Mouse (Mus musculus): ENCODE measurements around the gene Adam19.

Adam19 gene

DNA sequence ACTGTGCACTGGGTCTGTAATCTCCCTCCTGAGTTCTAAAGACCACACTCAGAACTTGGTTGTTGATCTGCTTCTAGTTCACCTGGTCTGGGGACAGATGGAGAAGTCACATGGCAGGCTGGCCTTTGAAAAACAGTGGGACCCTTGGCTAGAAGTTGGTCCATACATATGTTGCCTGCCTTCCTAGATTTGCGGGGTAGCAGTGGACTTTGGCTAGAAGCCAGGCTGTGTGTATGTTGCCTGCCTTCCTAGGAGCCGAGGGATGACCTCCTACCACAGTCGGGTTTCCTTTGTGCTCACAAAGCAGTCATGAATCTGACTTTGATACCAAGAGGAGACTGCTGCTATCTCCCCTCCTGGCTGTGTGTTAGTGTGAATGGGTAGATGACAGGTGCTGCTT lies 41.3 kb downstream of the Adam19 start:
- DNase-seq (ENCODE audit: low read depth, low spot score): no peak

DNA sequence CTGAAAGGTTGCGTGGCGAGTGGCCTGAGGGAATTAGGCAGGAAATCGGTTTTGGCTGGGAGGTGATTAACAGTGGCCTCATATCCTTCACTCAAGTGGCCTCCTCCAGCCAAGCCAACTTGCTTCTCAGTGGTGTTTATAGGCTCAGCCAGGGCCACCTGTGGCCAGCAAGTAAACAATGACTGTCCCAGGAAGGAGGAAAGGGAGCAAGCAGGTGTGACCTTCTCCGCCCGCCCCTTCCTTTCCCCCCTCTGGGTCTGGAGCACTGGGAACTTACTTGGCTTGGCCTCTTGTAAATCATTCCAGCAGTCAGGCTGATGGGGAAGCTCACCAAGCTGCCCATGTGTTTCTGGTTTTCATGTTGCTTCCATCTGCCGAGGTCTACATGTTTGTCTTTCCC lies 46.3 kb downstream of the Adam19 start:
- no peak for DNase-seq (ENCODE audit: low read depth, low spot score)

DNA sequence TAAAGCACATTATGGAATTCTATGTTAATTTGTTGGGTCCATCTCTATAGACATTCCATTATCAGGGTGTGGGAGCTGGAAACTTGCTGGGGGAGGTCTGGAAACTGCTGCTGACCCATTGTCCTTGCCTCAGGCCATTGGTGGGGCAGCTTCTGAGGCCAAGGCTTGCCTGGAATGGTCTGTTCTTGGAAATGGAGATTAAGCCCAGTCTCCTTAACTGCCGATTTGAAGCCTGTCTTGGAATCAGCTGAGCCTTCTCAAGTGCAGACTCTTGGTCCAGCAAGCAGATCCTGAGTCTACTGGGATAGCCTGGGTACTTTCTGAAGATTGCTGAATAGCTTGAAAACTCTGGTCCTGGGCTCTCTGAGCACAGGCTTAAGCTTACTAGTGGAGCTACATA lies 51.3 kb downstream of the Adam19 start:
- peak; percentile 93 for DNase-seq (ENCODE audit: low read depth, low spot score)

DNA sequence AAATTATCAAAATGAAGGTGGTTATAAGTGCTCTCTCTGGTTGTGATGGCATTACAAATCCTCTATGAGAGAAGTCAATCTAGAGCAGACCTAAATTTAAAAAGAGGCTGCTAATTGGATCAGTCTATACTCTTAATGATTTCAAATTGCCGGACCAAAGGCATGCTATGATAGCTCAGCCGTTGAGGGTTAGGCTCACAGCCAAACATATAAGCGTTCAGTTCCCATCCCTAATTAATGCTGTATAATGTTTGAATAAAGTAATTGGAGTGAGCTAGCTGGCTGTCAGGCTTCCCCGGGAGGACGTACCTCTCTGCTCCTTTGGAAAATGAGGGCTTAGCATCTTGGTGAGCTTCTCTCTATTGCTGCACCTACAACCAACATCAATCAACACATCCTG lies 53.4 kb downstream of the Adam19 start:
- DNase-seq (ENCODE audit: low read depth, low spot score): no peak

- no peak for DNase-seq (ENCODE audit: low read depth, low spot score)
Observed at GRCm38 (mm10) chr11:46110156-46110944, 54.6 kb downstream of the Adam19 start.

- no peak for DNase-seq (ENCODE audit: low read depth, low spot score)
Observed at GRCm38 (mm10) chr11:46110945-46111287, 55.1 kb downstream of the Adam19 start.

- no peak for DNase-seq (ENCODE audit: low read depth, low spot score)
Observed at GRCm38 (mm10) chr11:46113211-46113610, 57.4 kb downstream of the Adam19 start.

- DNase-seq (ENCODE audit: low read depth, low spot score): no peak
Observed at GRCm38 (mm10) chr11:46114221-46114620, 58.4 kb downstream of the Adam19 start.

DNA sequence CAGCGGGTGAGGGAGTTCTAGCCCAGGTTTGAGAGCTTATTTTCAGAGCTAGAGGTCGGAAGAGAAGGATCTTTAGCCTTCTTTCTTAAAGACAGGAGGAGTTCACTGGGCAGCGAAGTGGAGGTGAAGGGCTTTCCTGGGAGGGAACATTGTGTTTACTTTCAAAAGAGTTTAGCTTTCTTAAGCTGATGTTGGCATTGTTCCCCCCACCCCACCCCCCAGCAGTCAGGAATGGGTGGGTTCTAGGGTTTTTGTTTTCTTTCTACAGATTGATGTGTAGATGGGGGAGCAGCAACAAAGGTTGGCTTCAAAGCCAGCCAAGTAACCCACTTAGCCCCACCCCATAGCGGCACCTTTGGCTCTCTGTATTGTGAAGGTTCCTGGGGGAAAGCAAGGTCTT lies 59.2 kb downstream of the Adam19 start:
- DNase-seq (ENCODE audit: low read depth, low spot score): peak; percentile 96

DNA sequence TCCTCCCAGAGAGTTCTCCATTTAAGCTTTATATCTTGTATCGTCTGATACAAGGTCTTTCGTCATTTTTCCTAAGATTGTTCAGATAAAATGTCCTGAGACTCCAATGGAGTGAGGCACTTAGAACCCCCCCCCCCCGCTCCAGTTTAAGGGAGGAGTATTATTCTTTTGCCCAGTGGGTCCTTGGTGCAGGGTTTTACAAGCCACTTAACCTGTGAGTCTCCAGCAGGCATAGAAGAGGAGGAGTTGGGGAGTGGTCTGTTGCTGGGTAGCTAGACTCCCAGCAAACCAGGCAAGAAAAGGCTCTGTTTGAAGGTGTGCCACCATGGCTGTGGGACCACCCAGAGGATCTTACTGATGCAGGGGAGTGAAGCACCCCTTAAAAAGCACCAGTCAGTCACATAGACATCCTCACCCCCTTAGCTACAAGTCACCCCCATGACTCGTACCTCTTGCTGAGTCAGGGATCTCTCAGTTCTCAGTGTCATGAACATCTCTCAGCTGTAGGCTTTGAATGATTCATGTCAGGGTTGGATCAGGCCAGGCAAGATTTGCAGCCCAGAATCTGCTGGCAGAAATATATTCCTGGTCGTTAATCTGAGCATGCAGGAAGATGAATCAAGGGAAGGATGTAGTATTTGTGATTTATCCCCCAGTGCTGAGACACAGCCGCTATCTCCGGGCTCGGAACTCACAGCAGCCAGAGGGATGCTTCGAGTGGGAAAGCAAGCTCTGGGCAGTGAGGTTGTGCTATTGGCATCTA lies 59.8 kb downstream of the Adam19 start:
- DNase-seq (ENCODE audit: low read depth, low spot score): peak; percentile 82

DNA sequence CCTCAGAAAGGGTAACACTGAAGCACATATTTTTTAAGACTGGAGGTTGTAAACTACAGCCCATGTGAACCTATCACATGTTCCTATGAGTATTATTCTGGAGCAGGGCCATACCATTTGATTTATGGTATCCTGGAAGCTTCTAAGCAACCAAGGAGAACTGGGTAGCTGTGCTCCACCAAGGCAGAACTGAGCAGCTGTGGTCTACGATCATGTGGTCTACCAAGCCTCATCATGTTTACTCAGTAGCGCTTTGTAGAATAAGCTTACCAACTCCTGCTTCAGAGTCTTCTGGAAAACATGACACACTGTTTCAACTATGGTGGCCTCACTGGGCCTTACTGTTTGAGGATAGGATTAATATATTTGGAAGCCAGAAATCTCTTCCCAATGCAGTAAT lies 60.7 kb downstream of the Adam19 start:
- DNase-seq (ENCODE audit: low read depth, low spot score): no peak

- peak; percentile 73 for DNase-seq (ENCODE audit: low read depth, low spot score)
Observed at GRCm38 (mm10) chr11:46119624-46120023, 63.8 kb downstream of the Adam19 start.

- DNase-seq (ENCODE audit: low read depth, low spot score): no peak
Observed at GRCm38 (mm10) chr11:46120084-46120483, 64.3 kb downstream of the Adam19 start.

DNA sequence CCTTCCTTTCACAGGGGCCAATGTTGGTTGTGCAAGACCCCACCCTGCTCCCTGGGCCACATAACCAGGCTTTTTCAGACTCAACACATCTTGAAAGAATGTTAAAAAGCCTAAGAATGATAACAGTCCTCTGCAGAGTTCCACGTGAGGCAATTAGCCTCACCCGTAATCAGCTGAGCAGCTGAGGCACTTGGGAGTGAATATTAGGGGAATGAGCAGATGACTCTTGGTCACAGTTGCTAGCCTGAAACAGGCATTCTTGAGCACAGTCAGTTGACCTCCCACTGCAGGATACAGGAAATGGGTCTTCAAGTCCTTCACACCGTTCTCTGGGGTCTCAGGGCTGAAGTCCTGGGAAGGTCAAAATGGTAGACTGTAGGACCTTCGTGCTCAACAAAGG lies 65.9 kb downstream of the Adam19 start:
- peak; percentile 80 for DNase-seq (ENCODE audit: low read depth, low spot score)

GRCm38 (mm10) chr11:46122875-46123274 lies 67.1 kb downstream of the Adam19 start:
- DNase-seq (ENCODE audit: low read depth, low spot score): no peak

- no peak for DNase-seq (ENCODE audit: low read depth, low spot score)
Observed at GRCm38 (mm10) chr11:46123328-46123866, 67.6 kb downstream of the Adam19 start.

GRCm38 (mm10) chr11:46125093-46125834 lies 69.5 kb downstream of the Adam19 start:
- peak; percentile 80 for DNase-seq (ENCODE audit: low read depth, low spot score)

DNA sequence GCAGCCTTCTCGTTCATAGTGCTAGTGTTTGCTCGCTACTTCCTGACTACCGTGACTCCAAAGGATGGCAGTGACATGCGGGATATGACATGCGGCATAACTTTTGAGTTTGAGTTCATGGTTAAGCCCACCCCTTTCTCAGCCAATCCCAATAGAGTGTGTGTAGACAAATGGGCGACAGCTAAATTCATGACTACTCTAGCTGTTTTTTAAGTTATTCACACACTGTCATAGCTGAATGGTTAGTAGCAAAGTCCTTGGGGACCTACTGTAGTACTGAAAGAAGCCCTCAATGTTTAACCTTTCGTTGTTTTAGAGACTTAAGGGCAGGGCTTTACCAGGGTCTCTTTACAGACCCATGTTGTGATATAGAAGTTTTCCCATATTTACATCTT lies 70.0 kb downstream of the Adam19 start:
- DNase-seq (ENCODE audit: low read depth, low spot score): no peak

DNA sequence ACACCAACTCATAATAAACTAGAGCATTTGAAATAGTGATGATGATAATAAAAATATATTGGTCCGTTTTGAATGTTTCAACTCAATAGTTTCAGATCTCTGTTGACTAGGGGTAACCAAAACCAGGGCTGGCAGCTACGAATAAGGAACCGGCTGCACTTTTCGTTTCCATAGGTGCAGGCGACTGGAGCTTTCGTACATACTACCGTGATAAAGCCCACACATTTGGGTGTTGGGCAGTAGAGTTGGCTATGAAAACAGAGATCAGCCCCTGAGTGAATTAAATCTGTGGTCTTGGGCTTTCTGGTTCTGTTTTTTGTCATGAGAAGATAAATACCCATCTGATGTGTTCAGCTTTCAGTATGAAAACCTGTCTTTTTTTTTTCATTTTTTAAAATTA lies 70.5 kb downstream of the Adam19 start:
- DNase-seq (ENCODE audit: low read depth, low spot score): no peak

DNA sequence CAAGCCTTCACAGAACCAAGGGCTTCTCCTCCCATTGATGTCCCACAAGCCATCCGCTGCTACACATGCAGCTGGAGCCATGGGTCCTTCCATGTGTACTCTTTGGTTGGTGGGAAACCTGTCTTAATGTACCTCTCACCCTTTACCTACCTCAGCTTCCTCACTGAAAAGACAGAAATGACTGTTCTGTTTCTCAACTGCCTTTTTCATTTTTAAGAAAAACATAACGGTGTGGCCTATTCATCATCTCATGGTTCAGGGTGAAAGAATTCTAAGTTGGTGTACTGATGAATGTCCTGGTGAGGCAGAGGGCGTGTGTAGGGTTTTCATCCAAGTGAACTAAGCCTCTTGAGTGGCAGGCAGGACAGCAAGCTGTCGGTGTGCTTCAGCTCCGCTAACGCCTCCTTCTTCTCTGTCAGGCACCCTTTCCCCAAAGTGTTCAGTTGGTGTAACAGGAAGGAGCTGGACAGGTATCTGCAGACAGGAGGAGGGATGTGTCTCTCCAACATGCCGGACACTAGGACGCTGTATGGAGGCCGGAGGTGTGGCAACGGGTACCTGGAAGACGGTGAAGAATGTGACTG lies 71.1 kb downstream of the Adam19 start:
- no peak for DNase-seq (ENCODE audit: low read depth, low spot score)

- no peak for DNase-seq (ENCODE audit: low read depth, low spot score)
Observed at GRCm38 (mm10) chr11:46127621-46128547, 72.1 kb downstream of the Adam19 start.
